Mouse (Mus musculus): Measurements from ENCODE around the gene Ptk7. TPM values are rescaled to one million over a fixed set of nuclear protein-coding genes. Genes with fewer than 3 reads are reported as not detected.
"Not testable (repeated sequence)": the region's sequence is repeated elsewhere in the genome, so short reads cannot be mapped to it uniquely, and the experiment has no call there.

The Ptk7 gene
- total RNA-seq, 2 experiments from 2014 or later = 2.7 to 4.0 TPM

DNA sequence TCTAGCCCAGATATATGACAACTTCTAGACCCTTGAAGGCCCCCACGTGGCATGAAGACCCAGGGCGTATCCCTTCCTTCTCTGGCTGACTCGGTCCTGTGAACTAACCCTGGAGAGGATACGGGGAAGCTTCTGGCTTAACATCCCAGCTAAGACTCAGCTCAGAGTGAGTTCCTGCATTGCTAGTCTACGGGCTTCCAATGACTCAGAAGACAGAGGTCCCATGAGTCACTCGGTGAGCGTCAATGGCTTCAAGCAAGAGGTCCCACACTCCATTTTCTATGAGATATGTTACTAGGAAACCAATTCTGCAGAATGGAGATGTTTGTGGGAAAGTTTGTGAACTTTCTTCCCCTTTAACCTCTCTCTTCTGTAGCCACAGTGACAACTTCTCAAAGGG, 54.8 kb downstream of the Ptk7 start:
- intact Hi-C loops (cut with DNase I) = no loop called here
- no peak for DNase-seq

DNA sequence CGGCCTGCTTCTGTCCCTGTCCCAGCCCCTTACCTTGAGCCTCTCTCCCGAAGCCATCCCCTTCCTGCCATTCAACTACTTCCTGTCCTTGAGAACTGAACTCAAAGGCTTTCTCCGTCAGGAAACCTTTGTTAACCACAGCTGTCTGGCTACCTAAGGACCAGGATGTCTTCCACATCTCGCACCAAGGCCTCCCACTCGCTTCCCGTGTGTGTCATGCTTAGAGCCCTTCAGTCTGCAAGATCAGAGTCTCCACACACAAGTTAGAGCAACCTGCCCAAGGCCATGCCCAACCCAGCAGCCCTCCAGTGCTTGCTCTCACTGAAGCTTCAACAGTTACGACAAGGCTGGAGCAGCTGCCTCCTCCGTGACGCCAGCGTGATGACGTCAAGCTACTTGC, 58.3 kb downstream of the Ptk7 start:
- DNase-seq = no peak
- intact Hi-C loops (cut with DNase I) = no loop called here

DNA sequence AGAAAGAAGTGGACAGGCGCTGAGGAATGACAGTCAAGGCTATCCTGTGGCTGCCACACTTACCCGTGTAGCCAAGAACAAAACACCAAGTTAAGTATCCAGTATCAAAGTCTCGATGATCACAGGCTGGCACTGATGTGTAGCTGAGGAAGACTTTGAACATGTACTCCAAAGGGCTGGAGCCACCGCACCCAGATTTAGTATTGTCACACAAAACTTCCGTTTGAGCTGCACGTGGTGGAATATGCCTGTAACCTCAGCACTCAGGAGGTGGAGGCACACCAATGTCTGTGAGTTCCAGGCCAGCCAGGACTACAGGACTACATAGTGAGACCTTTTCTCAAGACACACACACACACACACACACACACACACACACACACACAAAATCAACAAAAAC, 70.2 kb downstream of the Ptk7 start:
- intact Hi-C loops (cut with DNase I) = no loop called here
- DNase-seq = no peak

DNA sequence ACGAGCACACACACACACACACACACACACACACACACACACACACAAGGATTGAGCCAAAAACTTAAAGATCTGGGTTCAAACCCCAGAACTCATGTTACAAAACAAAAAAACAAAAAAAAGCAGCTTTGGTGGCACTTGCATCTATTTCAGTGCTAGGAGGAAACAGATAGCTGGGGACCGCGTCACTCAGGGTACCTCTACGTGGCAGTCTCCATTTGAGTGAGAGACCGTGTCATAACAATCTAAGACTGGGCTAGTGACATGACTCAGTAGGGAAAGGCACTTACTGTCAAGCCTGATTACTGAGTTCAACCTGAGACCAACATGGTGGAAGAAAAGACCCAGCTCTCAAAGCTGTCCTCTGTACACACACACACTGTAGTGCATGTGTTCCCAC, 71.2 kb downstream of the Ptk7 start:
- intact Hi-C loops (cut with DNase I) = no loop called here
- DNase-seq = no peak

DNA sequence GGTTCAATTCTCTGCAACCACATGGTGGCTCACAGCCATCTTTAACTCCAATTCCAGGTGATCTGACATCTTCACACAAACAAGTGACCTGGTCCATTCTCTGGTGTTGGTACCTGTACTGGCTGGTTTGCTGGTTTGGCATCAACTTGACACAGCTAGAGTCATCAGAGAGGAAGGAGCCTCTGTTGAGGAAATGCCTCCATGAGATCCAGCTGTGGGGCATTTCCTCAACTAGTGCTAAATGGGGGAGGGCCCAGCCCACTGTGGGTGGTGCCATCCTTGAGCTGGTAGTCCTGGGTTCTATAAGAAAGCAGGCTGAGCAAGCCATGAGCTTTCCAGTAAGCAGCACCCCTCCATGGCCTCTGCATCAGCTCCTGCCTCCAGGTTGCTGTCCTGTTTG, 72.0 kb downstream of the Ptk7 start:
- DNase-seq; intact Hi-C loops (cut with DNase I): not testable (repeated sequence)

DNA sequence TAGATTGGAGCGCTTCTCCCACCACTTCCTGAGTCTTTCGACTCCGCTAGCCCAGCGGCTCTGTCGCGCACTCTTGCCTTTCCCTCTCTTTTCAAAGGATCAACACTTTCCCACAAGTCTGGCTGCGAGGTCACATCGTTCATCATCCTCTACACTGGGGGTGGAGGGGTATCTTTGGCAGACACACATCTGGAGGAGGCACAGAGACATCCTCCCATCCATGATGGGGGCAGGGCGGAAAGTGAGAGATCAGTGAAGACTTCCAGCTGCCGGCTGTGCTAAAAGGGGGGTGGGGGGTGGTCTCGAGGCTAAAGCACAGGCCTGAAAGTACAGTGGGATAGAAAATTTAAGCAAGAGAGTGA, 72.7 kb downstream of the Ptk7 start:
- intact Hi-C loops (cut with DNase I) = no loop called here
- peak in 1 of 2 experiments; percentile 50 for DNase-seq

DNA sequence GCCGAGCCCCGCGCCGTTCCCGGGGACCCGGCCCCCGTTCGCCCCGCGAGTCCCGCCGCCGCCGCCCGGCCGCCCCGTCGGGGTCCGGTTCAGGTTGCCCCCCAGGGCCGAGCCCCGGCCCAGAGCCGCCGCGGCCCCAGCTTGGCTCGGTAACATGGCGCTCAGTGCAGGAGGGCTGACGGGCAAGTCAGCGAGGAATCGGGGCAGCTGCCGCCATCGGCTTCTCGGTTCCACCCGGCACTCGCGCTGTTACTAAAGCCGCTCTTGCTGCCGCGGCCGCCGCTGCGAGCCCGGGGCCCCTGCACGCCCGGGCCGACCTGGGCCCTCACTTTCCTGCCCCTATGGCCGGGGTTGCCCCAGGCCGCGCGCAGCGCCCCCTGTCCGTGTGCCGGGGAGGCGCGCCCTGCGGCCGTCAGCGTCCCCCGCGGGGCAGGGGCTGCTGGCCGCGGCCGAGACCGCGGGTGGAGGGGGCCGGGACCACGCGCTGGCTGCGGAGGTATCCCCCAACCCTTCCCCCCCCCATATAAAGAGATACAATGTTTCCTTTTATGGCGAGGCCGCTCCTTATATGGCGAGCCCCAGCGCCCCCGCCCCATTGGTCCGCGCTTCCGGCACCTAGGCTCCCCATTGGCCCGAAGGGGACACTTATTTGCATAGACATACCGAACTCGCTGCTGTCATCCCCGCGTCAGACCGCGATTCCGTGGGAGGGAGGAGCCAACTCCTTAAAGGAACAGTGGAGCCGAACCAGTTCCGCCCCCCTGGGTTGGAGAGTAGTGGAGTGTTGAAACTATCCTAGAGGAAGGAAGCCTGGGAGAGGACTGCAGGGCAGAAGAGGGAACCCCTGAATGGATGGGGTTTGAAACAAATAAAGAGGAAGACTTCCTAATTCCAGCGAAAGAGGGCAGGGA, 73.4 kb downstream of the Ptk7 start, which contains the start of gene Srf:
Gene Srf (minus strand): TSS at position 503 of the 911 bp plus-strand sequence.
- intact Hi-C loops (cut with DNase I) = no loop called here
- peak; percentile 92 for DNase-seq

DNA sequence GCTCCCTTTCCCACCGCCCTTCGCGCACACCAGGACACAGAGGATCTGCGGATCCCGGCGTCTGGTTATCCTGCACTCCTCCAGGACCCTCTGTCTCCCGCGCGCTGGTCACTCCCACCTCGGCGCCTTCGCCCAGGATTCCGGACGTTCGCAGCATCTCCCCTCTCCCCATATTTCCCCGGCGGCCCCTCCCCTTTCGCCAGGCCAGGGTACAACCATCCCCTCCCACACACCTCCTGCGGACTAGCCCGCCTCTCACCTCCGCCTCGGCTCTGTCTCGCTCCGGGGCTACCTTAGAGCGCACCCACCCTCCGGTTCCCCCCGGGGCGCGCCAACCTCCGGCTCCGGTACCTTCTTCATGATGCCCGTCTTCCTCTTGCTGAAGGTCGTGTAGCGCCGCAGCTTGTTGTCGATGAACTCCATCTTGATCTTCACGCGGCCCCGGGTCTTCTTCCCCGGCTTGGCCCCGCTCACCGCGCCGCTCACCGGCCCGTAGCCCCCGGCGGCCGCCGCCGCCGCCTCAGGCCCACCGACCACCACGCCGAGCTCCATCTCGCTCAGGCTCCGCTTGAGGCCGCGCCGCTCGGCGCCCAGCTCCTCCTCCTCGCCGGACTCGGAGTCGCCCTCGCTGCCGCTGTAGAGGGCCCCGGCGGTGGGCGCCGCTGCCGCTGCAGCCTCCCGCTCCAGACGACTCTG, 74.2 kb downstream of the Ptk7 start:
- intact Hi-C loops (cut with DNase I) = loop anchor here (5.0 kb wide), 2 partner anchors 92 to 157 kb away; partner anchors contain the start of genes Klc4, Mrpl2 and Pex6
- DNase-seq = peak in 1 of 2 experiments; percentile 56

DNA sequence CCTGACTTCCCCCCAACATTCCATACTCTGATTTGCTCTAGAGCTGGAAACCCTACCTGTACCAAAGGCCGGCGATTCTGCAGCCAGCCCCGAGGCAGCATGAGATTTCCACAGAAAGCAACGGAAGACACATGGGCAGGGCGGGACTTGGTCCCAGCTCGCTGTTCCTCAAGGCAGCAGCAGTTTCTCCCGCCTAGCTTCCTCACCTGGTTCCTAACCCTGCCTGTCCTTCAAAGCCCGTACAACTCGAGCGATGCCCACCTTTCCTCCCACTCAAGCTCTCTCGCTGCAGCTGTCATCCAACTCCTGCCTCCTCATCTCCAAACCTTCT, 74.7 kb downstream of the Ptk7 start:
- DNase-seq = peak; percentile 42 to 48
- intact Hi-C loops (cut with DNase I) = loop anchor here (5.0 kb wide), 2 partner anchors 93 to 158 kb away; partner anchors contain the start of genes Klc4, Mrpl2 and Pex6

DNA sequence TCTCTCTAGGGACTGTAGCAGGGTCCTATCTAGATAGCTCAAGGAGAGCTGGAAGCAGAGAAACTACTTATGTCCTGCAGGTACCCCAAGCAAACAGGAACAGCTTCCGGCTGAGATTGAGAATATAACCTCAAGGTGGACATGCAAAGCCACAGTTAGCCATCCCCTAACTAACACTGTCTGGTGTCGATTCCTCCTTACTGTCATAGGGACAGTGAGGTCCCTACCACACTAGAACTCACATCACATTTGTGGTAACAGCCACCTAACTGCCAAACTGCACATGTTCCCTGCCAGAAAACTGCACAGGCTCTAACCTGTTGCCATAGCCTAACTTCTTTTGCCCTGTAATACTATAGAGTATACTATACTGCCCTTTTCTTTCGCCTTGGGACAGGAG, 75.4 kb downstream of the Ptk7 start:
- intact Hi-C loops (cut with DNase I) = loop anchor here (5.0 kb wide), 2 partner anchors 93 to 158 kb away; partner anchors contain the start of genes Klc4, Mrpl2 and Pex6
- no peak for DNase-seq

DNA sequence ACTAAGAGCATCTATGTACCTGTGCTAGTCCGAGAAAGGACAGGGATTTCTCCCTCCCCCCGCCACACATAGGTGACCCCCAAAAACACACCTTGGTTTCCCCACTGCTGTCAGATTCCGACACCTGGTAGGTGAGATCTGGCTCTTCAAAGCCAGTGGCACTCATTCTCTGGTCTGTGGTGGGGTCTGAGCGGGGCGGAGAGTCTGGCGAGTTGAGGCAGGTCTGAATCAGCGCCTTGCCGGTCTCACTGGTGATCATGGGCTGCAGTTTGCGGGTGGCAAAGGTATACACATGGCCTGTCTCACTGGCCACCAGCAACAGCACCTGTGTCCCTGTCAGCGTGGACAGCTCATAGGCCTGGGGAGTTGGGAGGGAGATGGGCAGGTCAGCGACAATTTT, 75.8 kb downstream of the Ptk7 start:
- DNase-seq = peak in 1 of 2 experiments; percentile 26
- intact Hi-C loops (cut with DNase I) = loop anchor here (5.0 kb wide), 2 partner anchors 94 to 159 kb away; partner anchors contain the start of genes Klc4, Mrpl2 and Pex6

DNA sequence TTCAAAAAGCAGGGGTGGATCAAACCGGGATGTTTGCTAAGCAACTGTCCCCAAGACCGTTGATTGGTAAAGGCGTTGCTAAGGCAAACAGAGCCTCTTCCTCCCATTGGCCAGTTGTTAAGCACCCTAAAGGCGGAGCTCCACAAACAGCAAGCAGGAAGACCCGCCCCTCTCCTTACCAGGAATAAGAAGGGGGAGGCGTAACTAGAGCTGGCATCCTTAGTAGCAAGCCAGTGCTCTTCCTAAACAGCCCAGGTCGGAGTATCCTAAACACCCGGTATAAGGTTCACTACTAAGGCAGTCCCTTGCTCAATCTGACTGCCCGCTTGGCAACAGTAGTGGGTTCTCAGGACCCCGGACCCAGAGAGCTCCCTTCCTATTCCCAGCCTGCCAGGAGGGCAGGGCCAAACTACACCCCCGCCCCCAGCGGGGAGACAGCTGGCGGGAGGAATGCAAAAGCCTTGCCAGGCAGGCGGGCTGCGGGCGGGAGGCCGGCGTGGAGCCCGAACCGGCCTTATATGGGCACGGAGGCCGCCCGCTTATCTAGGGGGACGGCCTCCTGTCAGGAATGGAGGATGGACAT, 76.4 kb downstream of the Ptk7 start:
- intact Hi-C loops (cut with DNase I) = loop anchor here (5.0 kb wide), 2 partner anchors 94 to 159 kb away; partner anchors contain the start of genes Klc4, Mrpl2 and Pex6
- DNase-seq = peak; percentile 88 to 96

DNA sequence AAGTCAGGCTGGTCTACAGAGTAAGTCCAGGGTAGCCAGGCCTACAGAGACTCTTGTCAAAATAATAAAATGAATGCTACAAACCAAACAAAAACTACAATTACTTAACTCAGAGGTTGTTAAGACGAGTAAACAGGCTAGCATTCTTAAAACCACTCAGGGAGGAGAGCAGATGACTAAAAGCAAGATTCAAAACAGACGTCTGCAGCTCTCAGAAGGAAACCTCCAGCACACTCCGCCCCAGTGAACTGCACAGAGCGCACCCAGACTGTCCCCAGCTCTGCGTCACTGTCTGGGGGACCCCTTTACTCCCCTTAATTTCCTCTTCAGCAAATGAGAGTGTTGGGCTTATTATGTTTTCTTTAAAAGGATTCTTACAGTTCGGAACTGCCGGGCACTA, 77.2 kb downstream of the Ptk7 start:
- no peak for DNase-seq
- intact Hi-C loops (cut with DNase I) = loop anchor here (5.0 kb wide), 2 partner anchors 95 to 160 kb away; partner anchors contain the start of genes Klc4, Mrpl2 and Pex6

DNA sequence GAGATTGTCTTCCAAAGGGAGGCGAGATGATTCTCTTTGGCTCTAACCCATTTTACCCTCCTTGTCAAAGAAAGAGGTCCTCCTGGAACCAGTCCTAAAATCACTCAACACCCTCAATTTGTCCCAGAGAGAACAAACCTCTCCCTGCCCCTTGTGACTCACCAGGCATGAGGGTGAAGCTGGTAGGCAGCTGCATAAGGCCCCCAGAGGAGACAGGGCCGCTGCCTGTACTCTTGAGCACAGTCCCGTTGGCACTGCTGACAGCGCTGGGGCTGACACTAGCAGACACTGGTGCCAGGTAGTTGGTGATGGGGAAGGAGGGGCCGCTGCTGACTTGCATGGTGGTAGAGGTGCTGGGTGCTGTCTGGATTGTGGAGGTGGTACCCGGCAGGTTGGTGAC, 77.9 kb downstream of the Ptk7 start:
- intact Hi-C loops (cut with DNase I) = loop anchor here (5.0 kb wide), 2 partner anchors 96 to 161 kb away; partner anchors contain the start of genes Klc4, Mrpl2 and Pex6
- no peak for DNase-seq

DNA sequence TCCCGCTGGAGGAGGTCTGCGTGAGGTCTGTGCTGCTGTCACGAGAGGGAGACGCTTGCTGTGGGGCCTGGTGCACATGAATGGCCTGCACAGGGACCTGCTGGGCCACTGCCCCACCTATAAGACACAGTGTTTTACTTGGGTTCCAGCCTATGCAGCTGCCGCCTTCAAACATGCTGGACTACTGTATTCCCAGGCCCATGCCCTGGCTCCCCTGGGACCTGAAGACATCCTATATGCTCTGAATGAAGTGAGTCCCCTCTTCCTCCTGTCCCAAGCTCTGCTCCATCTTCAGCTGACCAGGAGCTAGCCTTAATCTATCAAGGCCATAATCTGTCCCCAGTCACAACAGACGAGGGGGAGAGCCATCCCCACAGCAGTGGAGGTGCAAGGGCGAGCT, 78.4 kb downstream of the Ptk7 start:
- intact Hi-C loops (cut with DNase I) = loop anchor here (5.0 kb wide), 2 partner anchors 96 to 161 kb away; partner anchors contain the start of genes Klc4, Mrpl2 and Pex6
- no peak for DNase-seq

DNA sequence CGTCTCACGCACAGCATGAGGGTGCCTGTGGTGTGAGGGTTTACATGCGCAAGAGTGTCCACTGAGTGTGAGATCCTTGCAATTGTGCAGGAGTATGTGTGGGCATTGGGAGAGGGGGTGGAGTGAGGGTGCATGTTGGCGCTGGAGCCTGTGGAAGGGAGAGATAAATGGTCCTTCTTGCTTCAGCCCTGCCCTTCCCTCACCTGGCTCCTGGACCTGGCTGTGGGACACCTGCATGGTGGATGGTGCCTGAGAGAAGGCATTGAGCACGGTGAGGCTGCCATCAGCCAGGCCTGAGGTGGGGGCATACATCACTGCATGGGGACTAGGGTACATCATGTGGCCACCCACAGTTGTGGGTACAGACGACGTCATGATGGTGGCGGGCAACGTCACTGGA, 79.7 kb downstream of the Ptk7 start:
- DNase-seq = no peak
- intact Hi-C loops (cut with DNase I) = loop anchor here (1.0 to 5.0 kb wide), 3 partner anchors 24 to 163 kb away; partner anchors contain the start of genes Klc4, Mrpl2 and Pex6

DNA sequence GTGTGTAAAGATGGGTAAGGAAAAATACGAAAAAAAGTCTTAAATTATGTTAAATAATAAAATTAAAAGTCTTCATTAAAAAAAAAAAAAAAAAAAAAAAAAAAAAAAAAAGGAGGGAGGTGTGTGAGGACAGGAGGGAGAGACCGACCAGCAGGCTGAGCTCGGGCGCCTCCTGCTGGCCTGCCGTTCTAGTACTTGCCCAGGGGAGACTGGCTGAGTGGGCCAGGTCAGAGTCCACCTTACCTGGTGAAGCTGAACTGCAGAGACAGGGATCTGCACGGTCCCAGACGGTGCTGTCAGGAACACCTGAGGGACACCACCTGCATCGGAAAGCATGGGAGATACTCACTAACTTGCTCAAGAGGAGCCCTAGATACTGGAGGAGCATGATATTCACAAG, 80.1 kb downstream of the Ptk7 start:
- intact Hi-C loops (cut with DNase I) = loop anchor here (1.0 kb wide), 1 partner anchor 24 kb away; no protein-coding TSS in a partner anchor
- DNase-seq = no peak

DNA sequence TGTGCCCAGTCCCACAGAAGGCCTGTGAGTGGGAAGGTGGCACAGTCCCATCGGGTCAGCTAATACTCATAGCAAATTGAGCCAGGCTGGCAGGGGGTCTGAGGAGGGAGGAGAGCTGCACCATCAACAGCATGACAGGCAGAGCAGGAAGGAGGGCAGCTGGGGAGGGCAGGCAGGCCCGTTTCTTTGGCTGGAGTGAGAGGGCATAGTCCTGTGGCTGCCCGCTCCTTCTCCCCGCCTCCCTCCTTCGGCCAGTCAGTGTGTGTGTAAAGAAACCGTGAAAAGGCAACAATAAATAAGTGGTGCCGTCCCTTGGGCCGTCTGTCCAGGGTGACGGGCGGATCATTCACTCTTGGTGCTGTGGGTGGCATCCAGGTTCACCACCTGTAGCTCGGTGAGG, 80.6 kb downstream of the Ptk7 start:
- no peak for DNase-seq
- intact Hi-C loops (cut with DNase I) = loop anchor here (1.0 kb wide), 1 partner anchor 23 kb away; no protein-coding TSS in a partner anchor

DNA sequence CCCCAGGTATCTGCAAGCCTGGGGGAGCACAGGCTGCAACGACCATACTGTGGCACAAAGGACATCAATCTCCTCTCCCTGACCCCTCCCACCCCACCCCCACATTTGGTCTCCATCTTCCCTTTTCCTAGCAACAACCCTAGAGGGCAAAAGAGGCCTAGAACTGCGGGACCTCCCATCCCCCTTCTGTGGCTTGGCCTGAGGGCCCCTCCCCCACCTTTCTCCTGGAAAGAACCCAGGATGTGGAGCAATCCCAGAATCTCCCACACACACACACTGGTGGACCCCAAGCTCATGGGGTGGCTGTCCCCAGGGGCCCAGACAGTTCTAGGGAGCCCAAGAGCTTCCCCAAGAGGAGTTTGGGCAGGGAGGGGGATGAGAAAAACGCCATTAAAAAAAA, 81.4 kb downstream of the Ptk7 start:
- intact Hi-C loops (cut with DNase I) = no loop called here

DNA sequence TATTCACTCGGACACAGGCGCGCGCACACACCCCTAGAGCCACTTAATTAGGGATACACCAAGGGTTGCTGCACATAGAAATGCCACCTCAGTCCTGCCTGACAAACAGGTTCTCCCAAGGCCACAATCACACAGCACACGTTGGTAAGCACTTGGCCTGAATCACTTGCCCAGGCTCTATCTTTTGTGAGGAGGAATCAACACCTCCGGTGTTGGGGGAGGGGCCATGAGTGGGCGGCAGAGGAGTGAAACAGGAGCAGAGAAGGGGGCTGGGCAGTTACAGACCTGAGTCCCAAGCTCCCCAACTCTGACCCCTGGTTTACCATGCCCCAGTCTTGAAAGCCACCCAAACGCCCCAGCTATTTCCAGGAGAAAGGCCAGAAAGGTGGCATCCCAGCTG, 82.3 kb downstream of the Ptk7 start:
- intact Hi-C loops (cut with DNase I) = no loop called here
- no peak for DNase-seq

More for the DNA sequence above, 81.4 kb downstream of the Ptk7 start:
- no peak for DNase-seq

DNA sequence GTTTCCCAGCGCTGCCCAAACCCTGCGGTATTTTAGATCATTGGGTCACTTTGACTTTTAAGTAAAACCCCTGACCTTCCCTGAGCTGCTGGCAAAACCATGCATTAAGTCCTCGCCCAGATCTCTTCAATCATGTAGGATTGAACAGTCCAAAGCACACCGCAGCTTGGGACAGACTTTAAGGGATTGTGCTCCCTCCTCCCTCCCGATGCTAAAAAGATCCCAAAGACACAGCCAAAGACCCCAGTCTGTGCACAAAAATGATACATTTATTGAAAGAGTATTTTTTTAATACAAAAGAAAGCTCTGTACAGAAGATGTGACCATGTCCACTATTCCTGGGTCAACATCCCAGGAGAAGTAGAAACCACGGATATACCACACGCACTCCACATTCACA, 82.7 kb downstream of the Ptk7 start:
- intact Hi-C loops (cut with DNase I) = no loop called here
- DNase-seq = no peak
